Mouse (Mus musculus): Measurements from ENCODE around the gene Mettl9.

DNA sequence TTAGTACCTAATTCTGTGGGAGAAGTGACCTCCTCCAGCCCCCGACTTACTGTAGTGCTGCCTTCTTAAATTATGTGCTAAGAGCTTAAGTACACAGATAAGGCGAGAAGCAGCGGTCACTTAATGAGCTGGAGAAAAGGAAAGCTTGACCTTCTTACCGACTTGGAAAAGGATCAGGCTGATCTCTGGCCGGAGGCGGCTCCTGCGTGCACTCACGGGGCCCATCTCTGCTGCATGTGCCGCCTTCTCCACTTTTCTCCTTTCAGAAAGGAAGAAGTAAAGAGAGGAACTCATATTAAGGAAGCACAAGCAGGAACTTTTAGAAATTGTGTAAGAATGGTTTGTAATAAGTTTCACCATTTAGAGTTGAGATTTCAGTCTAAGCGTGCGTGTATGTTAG is 40.0 kb downstream of the Mettl9 start, which contains the start of gene Igsf6:
- no peak for TF ChIP-seq CTCF (IDR thresholded peaks at IDR 0.05; ENCODE audit: low read depth, low read length)
- peak; percentile 72; the same call in 1 of the 2 replicates for TF ChIP-seq POLR2A (IDR thresholded peaks at IDR 0.05; ENCODE audit: borderline replicate concordance, low read depth, low read length)

Data from bone marrow macrophage, adult 2 months (primary cell).